Mouse (Mus musculus): Measurements from ENCODE around the gene Nphp4. TPM values are rescaled to one million over a fixed set of nuclear protein-coding genes. Genes with fewer than 3 reads are reported as not detected.

Gene Nphp4
- polyA plus RNA-seq, 1 experiment: 14.8 TPM

GRCm38 (mm10) chr4:152494360-152494879, 17.9 kb downstream of the Nphp4 start:
- Histone ChIP-seq H3K27ac (ENCODE audit: insufficient read depth, low read length) (no peak overlapping the region), H3K4me1 (ENCODE audit: control insufficient read depth, insufficient read depth, low read length) (peaks cover 3% of the 10 kb centered on the region), H3K4me3 (ENCODE audit: insufficient read depth, low read length) (no peak overlapping the region)
- TF ChIP-seq POLR2A (IDR thresholded peaks at IDR 0.05; ENCODE audit: extremely low read depth, insufficient read depth, low read length) (no peak), CTCF (IDR thresholded peaks at IDR 0.05; ENCODE audit: extremely low read depth, insufficient read depth, low read length) (no peak)

- no peak overlapping the region for H3K27ac ChIP-seq (ENCODE audit: insufficient read depth, low read length)
- TF ChIP-seq POLR2A (IDR thresholded peaks at IDR 0.05; ENCODE audit: extremely low read depth, insufficient read depth, low read length) (no peak), CTCF (IDR thresholded peaks at IDR 0.05; ENCODE audit: extremely low read depth, insufficient read depth, low read length) (no peak)
- H3K4me3 ChIP-seq (ENCODE audit: insufficient read depth, low read length): no peak overlapping the region
Observed at GRCm38 (mm10) chr4:152512221-152512925, 35.9 kb downstream of the Nphp4 start.

GRCm38 (mm10) chr4:152514884-152515283, 38.4 kb downstream of the Nphp4 start:
- H3K4me1 ChIP-seq (ENCODE audit: control insufficient read depth, insufficient read depth, low read length): no peaks in the 10 kb centered on the region
- TF ChIP-seq POLR2A (IDR thresholded peaks at IDR 0.05; ENCODE audit: extremely low read depth, insufficient read depth, low read length): no peak
- no peak for TF ChIP-seq CTCF (IDR thresholded peaks at IDR 0.05; ENCODE audit: extremely low read depth, insufficient read depth, low read length)
- no peak overlapping the region for H3K27ac ChIP-seq (ENCODE audit: insufficient read depth, low read length)
- no peak overlapping the region for H3K4me3 ChIP-seq (ENCODE audit: insufficient read depth, low read length)

More at GRCm38 (mm10) chr4:152512221-152512925, 35.9 kb downstream of the Nphp4 start:
- H3K4me1 ChIP-seq (ENCODE audit: control insufficient read depth, insufficient read depth, low read length): no peaks in the 10 kb centered on the region

DNA sequence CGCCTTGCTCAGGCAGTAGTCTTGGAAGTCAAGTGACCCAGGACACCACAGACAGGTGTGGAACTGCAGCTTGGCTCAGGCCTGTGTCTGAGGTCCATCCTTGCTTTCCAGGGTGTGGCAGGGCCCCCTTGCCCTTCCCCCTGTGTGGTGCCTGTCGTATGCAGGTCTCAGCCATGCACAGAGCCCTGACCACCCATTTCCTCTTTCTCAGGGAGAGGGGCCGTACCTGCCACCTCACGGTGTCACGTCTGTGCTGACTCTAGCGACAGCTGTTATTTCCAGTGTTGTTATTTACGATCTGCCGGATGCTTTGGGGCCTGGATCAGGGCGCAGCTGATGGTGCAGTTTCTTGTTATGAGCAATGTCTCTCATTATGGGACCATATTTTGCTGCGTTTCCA, 42.6 kb downstream of the Nphp4 start:
- TF ChIP-seq POLR2A (IDR thresholded peaks at IDR 0.05; ENCODE audit: extremely low read depth, insufficient read depth, low read length) (no peak), CTCF (IDR thresholded peaks at IDR 0.05; ENCODE audit: extremely low read depth, insufficient read depth, low read length) (no peak)
- no peak overlapping the region for H3K4me3 ChIP-seq (ENCODE audit: insufficient read depth, low read length)
- no peak overlapping the region for H3K27ac ChIP-seq (ENCODE audit: insufficient read depth, low read length)
- no peaks in the 10 kb centered on the region for H3K4me1 ChIP-seq (ENCODE audit: control insufficient read depth, insufficient read depth, low read length)

GRCm38 (mm10) chr4:152520083-152520482, 43.6 kb downstream of the Nphp4 start:
- no peak for TF ChIP-seq POLR2A (IDR thresholded peaks at IDR 0.05; ENCODE audit: extremely low read depth, insufficient read depth, low read length)
- TF ChIP-seq CTCF (IDR thresholded peaks at IDR 0.05; ENCODE audit: extremely low read depth, insufficient read depth, low read length): peak; percentile 83
- H3K4me1 ChIP-seq (ENCODE audit: control insufficient read depth, insufficient read depth, low read length): no peaks in the 10 kb centered on the region
- no peak overlapping the region for H3K4me3 ChIP-seq (ENCODE audit: insufficient read depth, low read length)
- no peak overlapping the region for H3K27ac ChIP-seq (ENCODE audit: insufficient read depth, low read length)

GRCm38 (mm10) chr4:152532872-152533271, 56.4 kb downstream of the Nphp4 start:
- no peaks in the 10 kb centered on the region for H3K4me1 ChIP-seq (ENCODE audit: control insufficient read depth, insufficient read depth, low read length)
- TF ChIP-seq POLR2A (IDR thresholded peaks at IDR 0.05; ENCODE audit: extremely low read depth, insufficient read depth, low read length) (no peak), CTCF (IDR thresholded peaks at IDR 0.05; ENCODE audit: extremely low read depth, insufficient read depth, low read length) (no peak)

GRCm38 (mm10) chr4:152539756-152540155, 63.2 kb downstream of the Nphp4 start:
- TF ChIP-seq CTCF (IDR thresholded peaks at IDR 0.05; ENCODE audit: extremely low read depth, insufficient read depth, low read length) (no peak), POLR2A (IDR thresholded peaks at IDR 0.05; ENCODE audit: extremely low read depth, insufficient read depth, low read length) (no peak)
- no peak overlapping the region for H3K27ac ChIP-seq (ENCODE audit: insufficient read depth, low read length)
- no peak overlapping the region for H3K4me3 ChIP-seq (ENCODE audit: insufficient read depth, low read length)
- H3K4me1 ChIP-seq (ENCODE audit: control insufficient read depth, insufficient read depth, low read length): no peaks in the 10 kb centered on the region

More at GRCm38 (mm10) chr4:152532872-152533271, 56.4 kb downstream of the Nphp4 start:
- Histone ChIP-seq H3K27ac (ENCODE audit: insufficient read depth, low read length) (no peak overlapping the region), H3K4me3 (ENCODE audit: insufficient read depth, low read length) (no peak overlapping the region)

DNA sequence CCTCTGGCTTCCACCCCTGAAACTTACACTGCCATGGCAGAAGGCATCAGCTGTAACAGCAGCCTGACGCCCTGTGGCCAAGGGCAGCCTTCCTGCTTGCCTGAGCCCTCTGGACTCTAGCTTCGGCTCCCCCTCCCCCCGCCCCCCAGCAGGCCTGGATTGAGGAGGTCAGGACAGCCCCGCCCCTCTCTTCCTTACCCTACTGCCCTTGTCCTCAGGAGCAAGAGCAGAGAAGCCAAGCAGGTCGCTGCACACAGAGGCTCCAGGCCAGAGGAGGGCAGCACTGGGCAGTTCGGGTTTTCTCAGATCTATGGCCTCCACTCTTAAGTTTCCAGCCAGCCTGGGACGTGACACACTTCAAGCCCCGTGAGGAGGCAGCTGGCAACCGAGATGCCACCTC, 64.7 kb downstream of the Nphp4 start:
- Histone ChIP-seq H3K4me1 (ENCODE audit: control insufficient read depth, insufficient read depth, low read length) (no peaks in the 10 kb centered on the region), H3K27ac (ENCODE audit: insufficient read depth, low read length) (no peak overlapping the region), H3K4me3 (ENCODE audit: insufficient read depth, low read length) (no peak overlapping the region)
- TF ChIP-seq POLR2A (IDR thresholded peaks at IDR 0.05; ENCODE audit: extremely low read depth, insufficient read depth, low read length): no peak
- TF ChIP-seq CTCF (IDR thresholded peaks at IDR 0.05; ENCODE audit: extremely low read depth, insufficient read depth, low read length): 0 out of 2 replicates have a peak, but pooled peaks have one; percentile 15

GRCm38 (mm10) chr4:152542447-152542846, 65.9 kb downstream of the Nphp4 start:
- TF ChIP-seq CTCF (IDR thresholded peaks at IDR 0.05; ENCODE audit: extremely low read depth, insufficient read depth, low read length): peak; percentile 24; the same call in 1 of the 2 replicates
- TF ChIP-seq POLR2A (IDR thresholded peaks at IDR 0.05; ENCODE audit: extremely low read depth, insufficient read depth, low read length): no peak

DNA sequence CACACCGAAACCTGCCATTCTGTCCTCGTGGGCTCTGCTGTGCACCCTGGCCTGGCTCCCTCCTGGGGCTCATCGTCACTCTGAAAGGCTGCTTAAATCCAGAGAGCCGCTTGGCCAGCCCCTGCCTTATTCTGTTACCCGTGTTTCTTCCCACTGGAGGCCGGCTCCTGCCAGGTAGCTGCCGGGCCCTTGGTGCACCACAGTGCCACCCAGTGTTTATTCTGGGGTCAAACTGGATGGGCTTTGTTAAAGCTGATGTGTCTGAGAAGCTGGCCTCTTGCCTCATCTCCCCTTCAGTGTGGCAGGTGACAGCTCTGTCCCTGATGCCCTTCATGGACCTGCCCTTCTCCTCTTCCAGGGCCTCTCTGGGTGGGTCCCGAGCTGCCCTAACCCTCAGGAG, 70.0 kb downstream of the Nphp4 start:
- 0 out of 2 replicates have a peak, but pooled peaks have one; percentile 21 for TF ChIP-seq CTCF (IDR thresholded peaks at IDR 0.05; ENCODE audit: extremely low read depth, insufficient read depth, low read length)
- no peak for TF ChIP-seq POLR2A (IDR thresholded peaks at IDR 0.05; ENCODE audit: extremely low read depth, insufficient read depth, low read length)
- Histone ChIP-seq H3K4me3 (ENCODE audit: insufficient read depth, low read length) (no peak overlapping the region), H3K4me1 (ENCODE audit: control insufficient read depth, insufficient read depth, low read length) (no peaks in the 10 kb centered on the region), H3K27ac (ENCODE audit: insufficient read depth, low read length) (no peak overlapping the region)

More at GRCm38 (mm10) chr4:152542447-152542846, 65.9 kb downstream of the Nphp4 start:
- no peak overlapping the region for H3K27ac ChIP-seq (ENCODE audit: insufficient read depth, low read length)
- no peak overlapping the region for H3K4me3 ChIP-seq (ENCODE audit: insufficient read depth, low read length)
- no peaks in the 10 kb centered on the region for H3K4me1 ChIP-seq (ENCODE audit: control insufficient read depth, insufficient read depth, low read length)
